Mouse (Mus musculus): ENCODE measurements around the gene Afap1l2. TPM values are rescaled to one million over a fixed set of nuclear protein-coding genes. Genes with fewer than 3 reads are reported as not detected.

The Afap1l2 gene
- polyA plus RNA-seq, 1 experiment from 2014 or later = 8.1 TPM

- ATAC-seq (ENCODE audit: low FRiP score) = no peak
- 81% methylated on average over 3 of the region's 3 CpGs for WGBS
Observed at GRCm38 (mm10) chr19:56929392-56929791, 78.6 kb downstream of the Afap1l2 start.

DNA sequence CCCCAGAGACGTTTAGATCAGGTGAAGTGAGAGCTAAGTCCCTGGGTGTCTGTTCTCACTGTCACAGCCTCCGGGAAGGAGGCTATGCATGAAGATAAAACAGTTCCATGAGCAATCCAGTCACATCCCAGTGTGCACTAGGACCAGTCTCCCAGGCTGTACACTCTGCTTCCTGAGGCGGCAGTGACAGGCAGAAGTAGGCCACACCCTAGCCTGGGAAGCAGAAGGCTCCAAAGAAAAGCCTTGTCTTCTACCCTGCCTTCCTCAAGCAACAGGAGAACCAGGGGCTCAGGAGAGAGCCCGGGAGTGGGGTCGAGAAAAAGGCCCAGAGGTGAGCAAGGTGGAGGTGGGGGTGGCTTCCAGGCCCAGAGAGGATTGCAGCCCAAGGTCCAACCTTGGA, 86.3 kb downstream of the Afap1l2 start:
- Histone ChIP-seq H3K27me3 (no peaks in the 10 kb centered on the region), H3K9me3 (replicated peaks) (no peaks in the 10 kb centered on the region), H3K4me3 (no peak overlapping the region), H3K27ac (no peak overlapping the region), H3K36me3 (no peaks in the 10 kb centered on the region), H3K9ac (no peak overlapping the region), H3K4me1 (no peaks in the 10 kb centered on the region), H3K4me2 (replicated peaks) (no peak overlapping the region)
- ATAC-seq (ENCODE audit: low FRiP score) = no peak
- WGBS = 71% methylated on average over 5 of the region's 5 CpGs

More at GRCm38 (mm10) chr19:56929392-56929791, 78.6 kb downstream of the Afap1l2 start:
- Histone ChIP-seq H3K4me3 (no peak overlapping the region), H3K9ac (no peak overlapping the region), H3K27ac (no peak overlapping the region), H3K4me2 (replicated peaks) (no peak overlapping the region), H3K36me3 (no peaks in the 10 kb centered on the region), H3K27me3 (no peaks in the 10 kb centered on the region), H3K9me3 (replicated peaks) (no peaks in the 10 kb centered on the region), H3K4me1 (no peaks in the 10 kb centered on the region)

DNA sequence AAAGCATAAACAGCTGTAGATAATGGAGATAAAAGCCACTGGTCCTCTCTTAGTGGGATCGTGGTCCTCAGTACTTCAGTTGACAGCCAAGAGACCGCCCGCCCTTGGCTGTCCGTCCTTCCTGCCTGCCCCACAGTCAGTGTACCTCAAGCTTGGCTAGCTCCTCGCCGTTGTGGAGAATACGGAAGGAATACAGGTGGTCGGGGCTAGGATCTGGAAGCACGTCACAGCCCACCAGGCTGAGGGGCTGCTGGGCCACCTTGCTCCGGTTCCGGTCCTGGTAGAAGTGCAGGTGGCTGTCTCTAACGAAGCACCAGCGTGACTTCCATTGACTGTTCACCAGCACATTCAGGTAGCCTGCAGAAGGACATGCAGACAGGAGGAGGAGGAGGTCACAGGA, 87.8 kb downstream of the Afap1l2 start:
- H3K9me3 ChIP-seq (replicated peaks) = no peaks in the 10 kb centered on the region
- H3K4me1 ChIP-seq = no peaks in the 10 kb centered on the region
- no peak overlapping the region for H3K27ac ChIP-seq
- 93% methylated on average over 13 of the region's 13 CpGs for WGBS
- H3K4me2 ChIP-seq (replicated peaks) = no peak overlapping the region
- no peaks in the 10 kb centered on the region for H3K36me3 ChIP-seq
- ATAC-seq (ENCODE audit: low FRiP score) = no peak
- no peak overlapping the region for H3K4me3 ChIP-seq
- no peaks in the 10 kb centered on the region for H3K27me3 ChIP-seq
- H3K9ac ChIP-seq = no peak overlapping the region

GRCm38 (mm10) chr19:56919628-56920027, 88.4 kb downstream of the Afap1l2 start:
- Histone ChIP-seq H3K27me3 (no peaks in the 10 kb centered on the region), H3K4me1 (no peaks in the 10 kb centered on the region), H3K27ac (no peak overlapping the region), H3K4me2 (replicated peaks) (no peak overlapping the region), H3K36me3 (no peaks in the 10 kb centered on the region), H3K4me3 (no peak overlapping the region), H3K9ac (no peak overlapping the region), H3K9me3 (replicated peaks) (no peaks in the 10 kb centered on the region)
- ATAC-seq (ENCODE audit: low FRiP score) = peak; percentile 50; the same call in 1 of the 2 replicates
- 25% methylated on average over 7 of the region's 7 CpGs for WGBS

DNA sequence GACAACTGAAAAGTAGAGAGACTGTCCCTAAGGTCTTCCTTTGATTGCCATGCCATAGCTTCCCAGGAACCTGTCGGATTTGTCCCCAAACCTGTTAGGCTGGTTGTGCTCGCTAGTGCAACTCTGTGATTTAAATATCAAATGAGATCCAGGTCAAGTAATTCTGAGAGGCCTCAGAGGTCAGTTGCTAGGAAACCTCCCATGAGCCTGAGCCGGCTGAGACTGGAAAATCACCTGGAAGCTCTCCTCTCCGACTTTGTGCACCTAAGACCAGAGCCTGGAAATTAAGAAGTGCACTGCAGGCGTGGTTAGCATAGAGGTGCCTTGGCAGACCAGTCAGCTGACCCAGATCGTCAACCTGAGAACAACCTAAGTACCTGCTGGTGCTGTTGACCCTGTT, 92.9 kb downstream of the Afap1l2 start:
- H3K4me1 ChIP-seq = no peaks in the 10 kb centered on the region
- H3K4me2 ChIP-seq (replicated peaks) = no peak overlapping the region
- no peak for ATAC-seq (ENCODE audit: low FRiP score)
- no peaks in the 10 kb centered on the region for H3K27me3 ChIP-seq
- H3K27ac ChIP-seq = no peak overlapping the region
- no peaks in the 10 kb centered on the region for H3K36me3 ChIP-seq
- no peak overlapping the region for H3K4me3 ChIP-seq
- 55% methylated on average over 6 of the region's 6 CpGs for WGBS
- H3K9ac ChIP-seq = no peak overlapping the region
- no peaks in the 10 kb centered on the region for H3K9me3 ChIP-seq (replicated peaks)

DNA sequence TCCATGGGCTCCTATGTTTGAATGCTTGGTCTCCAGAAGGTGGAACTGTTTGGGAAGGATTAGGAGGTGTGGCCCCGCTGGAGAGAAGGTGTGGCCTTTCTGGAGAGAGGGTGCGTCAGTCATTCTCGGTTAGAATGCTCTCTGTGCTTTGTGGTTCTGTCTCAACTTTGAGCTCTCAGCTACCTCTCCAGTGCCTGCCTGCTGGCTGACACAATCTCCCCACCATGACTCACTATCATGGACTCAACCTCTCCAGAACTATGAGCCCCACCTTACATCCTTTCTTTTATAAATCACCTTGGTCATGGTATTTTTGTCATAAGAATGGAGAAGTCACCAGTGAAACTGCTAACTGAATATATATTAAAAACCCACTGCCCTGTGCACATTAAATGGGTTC, 93.4 kb downstream of the Afap1l2 start:
- H3K36me3 ChIP-seq = no peaks in the 10 kb centered on the region
- H3K9ac ChIP-seq = no peak overlapping the region
- H3K9me3 ChIP-seq (replicated peaks) = no peaks in the 10 kb centered on the region
- H3K27me3 ChIP-seq = no peaks in the 10 kb centered on the region
- no peak overlapping the region for H3K4me2 ChIP-seq (replicated peaks)
- H3K4me3 ChIP-seq = no peak overlapping the region
- no peak overlapping the region for H3K27ac ChIP-seq
- WGBS = 93% methylated on average over 3 of the region's 3 CpGs
- no peak for ATAC-seq (ENCODE audit: low FRiP score)
- no peaks in the 10 kb centered on the region for H3K4me1 ChIP-seq

DNA sequence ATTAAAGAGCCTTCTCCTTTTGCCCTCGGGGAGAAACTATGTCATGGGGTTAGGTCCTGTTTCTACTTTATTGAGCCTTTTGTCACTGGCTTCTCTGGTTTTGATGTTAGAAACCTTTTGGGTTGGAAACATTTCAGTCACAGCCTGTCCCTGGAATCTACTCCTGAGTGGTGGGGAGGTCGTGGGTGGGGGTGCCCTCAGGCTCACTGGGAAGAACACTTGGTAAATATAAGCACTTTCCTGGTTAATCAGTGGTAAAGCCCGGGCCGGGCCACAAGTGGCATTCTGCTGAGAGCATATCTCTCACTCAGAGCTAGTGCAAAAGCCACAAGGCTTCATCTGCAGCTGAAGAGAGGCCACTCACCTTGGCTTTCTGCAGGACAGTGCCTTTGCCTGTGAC, 94.3 kb downstream of the Afap1l2 start:
- Histone ChIP-seq H3K4me2 (replicated peaks) (no peak overlapping the region), H3K27ac (no peak overlapping the region), H3K4me3 (no peak overlapping the region), H3K36me3 (no peaks in the 10 kb centered on the region), H3K27me3 (no peaks in the 10 kb centered on the region), H3K4me1 (no peaks in the 10 kb centered on the region), H3K9me3 (replicated peaks) (no peaks in the 10 kb centered on the region), H3K9ac (no peak overlapping the region)
- WGBS = 81% methylated on average over 4 of the region's 4 CpGs
- ATAC-seq (ENCODE audit: low FRiP score) = no peak

DNA sequence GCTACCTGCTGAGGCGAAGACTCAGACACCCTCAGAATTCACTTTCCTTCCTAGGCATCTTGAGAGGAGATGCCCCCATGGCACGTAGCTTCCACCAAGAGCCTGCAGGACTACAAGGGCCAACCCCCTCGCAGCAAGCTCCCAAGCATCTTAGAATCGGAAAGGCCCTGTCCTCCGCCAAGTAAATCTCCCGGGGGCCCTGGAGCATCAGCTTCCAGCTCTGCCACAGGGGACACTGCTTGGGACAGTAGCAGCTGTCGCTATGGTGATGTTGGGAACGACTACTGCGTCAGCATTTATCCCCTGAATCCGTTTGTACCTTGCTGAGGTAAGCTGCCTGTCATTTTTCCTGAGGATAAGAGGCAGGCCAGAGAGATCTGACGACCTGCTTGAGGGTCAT, 97.5 kb downstream of the Afap1l2 start:
- ATAC-seq (ENCODE audit: low FRiP score) = no peak
- H3K36me3 ChIP-seq = no peaks in the 10 kb centered on the region
- H3K9me3 ChIP-seq (replicated peaks) = no peaks in the 10 kb centered on the region
- no peaks in the 10 kb centered on the region for H3K27me3 ChIP-seq
- H3K4me1 ChIP-seq = no peaks in the 10 kb centered on the region
- H3K9ac ChIP-seq = no peak overlapping the region
- H3K27ac ChIP-seq = no peak overlapping the region
- H3K4me2 ChIP-seq (replicated peaks) = no peak overlapping the region
- no peak overlapping the region for H3K4me3 ChIP-seq
- 61% methylated on average over 11 of the region's 11 CpGs for WGBS

GRCm38 (mm10) chr19:56908472-56909270, 99.4 kb downstream of the Afap1l2 start:
- Histone ChIP-seq H3K4me3 (no peak overlapping the region), H3K27ac (no peak overlapping the region), H3K36me3 (no peaks in the 10 kb centered on the region), H3K4me1 (no peaks in the 10 kb centered on the region), H3K4me2 (replicated peaks) (no peak overlapping the region), H3K9ac (no peak overlapping the region), H3K9me3 (replicated peaks) (no peaks in the 10 kb centered on the region), H3K27me3 (no peaks in the 10 kb centered on the region)
- 74% methylated on average over 17 of the region's 17 CpGs for WGBS
- ATAC-seq (ENCODE audit: low FRiP score) = no peak

- Histone ChIP-seq H3K9ac (no peak overlapping the region), H3K4me2 (replicated peaks) (no peak overlapping the region), H3K4me3 (no peak overlapping the region), H3K9me3 (replicated peaks) (no peaks in the 10 kb centered on the region), H3K36me3 (no peaks in the 10 kb centered on the region), H3K27me3 (no peaks in the 10 kb centered on the region), H3K4me1 (no peaks in the 10 kb centered on the region), H3K27ac (no peak overlapping the region)
- 49% methylated on average over 3 of the region's 3 CpGs for WGBS
- no peak for ATAC-seq (ENCODE audit: low FRiP score)
Observed at GRCm38 (mm10) chr19:56907850-56908249, 100.2 kb downstream of the Afap1l2 start.

DNA sequence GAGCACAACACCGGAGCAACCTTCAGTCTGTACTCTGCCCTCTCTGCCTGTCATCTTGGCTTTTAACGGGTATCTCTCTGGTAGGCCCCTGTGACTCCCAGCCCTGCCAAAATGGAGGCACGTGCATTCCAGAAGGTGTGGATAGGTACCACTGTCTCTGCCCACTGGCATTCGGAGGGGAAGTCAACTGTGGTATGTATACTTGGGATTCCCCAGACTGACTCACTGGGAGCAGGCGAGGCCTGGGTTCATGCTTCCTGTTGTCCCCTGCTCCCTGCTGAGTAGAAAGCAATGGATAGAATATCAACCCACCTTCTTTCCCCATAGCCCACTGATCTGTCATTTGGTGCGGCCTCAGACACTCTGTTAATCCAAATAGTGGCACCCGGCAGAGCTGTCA, 102.6 kb downstream of the Afap1l2 start:
- 81% methylated on average over 7 of the region's 7 CpGs for WGBS
- Histone ChIP-seq H3K4me1 (no peaks in the 10 kb centered on the region), H3K9me3 (replicated peaks) (no peaks in the 10 kb centered on the region), H3K4me3 (no peak overlapping the region), H3K4me2 (replicated peaks) (no peak overlapping the region), H3K27me3 (no peaks in the 10 kb centered on the region), H3K27ac (no peak overlapping the region), H3K9ac (no peak overlapping the region), H3K36me3 (no peaks in the 10 kb centered on the region)
- no peak for ATAC-seq (ENCODE audit: low FRiP score)

DNA sequence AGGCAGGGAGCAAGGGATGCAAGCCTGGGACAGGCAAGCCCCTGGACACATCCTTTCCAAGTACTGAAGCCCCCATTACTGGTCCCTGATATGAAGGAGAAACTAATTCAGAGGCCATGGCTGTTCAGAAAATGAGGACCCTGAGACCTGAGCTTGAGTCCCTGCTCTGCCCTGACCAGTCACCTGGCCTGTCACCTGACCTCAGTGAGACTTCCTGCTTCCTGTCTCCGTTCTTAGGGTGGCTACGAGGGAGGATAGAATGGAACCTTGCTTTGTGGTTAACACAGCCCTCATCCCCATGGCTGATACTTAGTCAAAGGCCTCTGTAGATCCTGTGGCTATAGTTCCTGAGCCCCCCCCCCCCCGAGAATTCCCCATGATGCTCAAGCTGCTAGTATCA, 103.9 kb downstream of the Afap1l2 start:
- no peak overlapping the region for H3K27ac ChIP-seq
- no peak overlapping the region for H3K4me3 ChIP-seq
- no peaks in the 10 kb centered on the region for H3K9me3 ChIP-seq (replicated peaks)
- no peak overlapping the region for H3K4me2 ChIP-seq (replicated peaks)
- H3K9ac ChIP-seq = no peak overlapping the region
- H3K36me3 ChIP-seq = no peaks in the 10 kb centered on the region
- H3K4me1 ChIP-seq = no peaks in the 10 kb centered on the region
- no peak for ATAC-seq (ENCODE audit: low FRiP score)
- H3K27me3 ChIP-seq = no peaks in the 10 kb centered on the region
- 72% methylated on average over 3 of the region's 3 CpGs for WGBS

- Histone ChIP-seq H3K36me3 (no peaks in the 10 kb centered on the region), H3K4me1 (no peaks in the 10 kb centered on the region), H3K4me2 (replicated peaks) (no peak overlapping the region), H3K27ac (no peak overlapping the region), H3K9me3 (replicated peaks) (no peaks in the 10 kb centered on the region), H3K27me3 (no peaks in the 10 kb centered on the region), H3K9ac (no peak overlapping the region), H3K4me3 (no peak overlapping the region)
- 76% methylated on average over 16 of the region's 16 CpGs for WGBS
- no peak for ATAC-seq (ENCODE audit: low FRiP score)
Observed at GRCm38 (mm10) chr19:56897654-56898053, 110.4 kb downstream of the Afap1l2 start.

Data from hindbrain, embryonic 12.5 days (tissue).